Mouse (Mus musculus) kidney, postnatal 0 days (tissue): ENCODE data around the gene Rgs10. TPM values are rescaled to one million over a fixed set of nuclear protein-coding genes. Genes with fewer than 3 reads are reported as not detected.

ENCODE experiments used
- ATAC-seq: fragments of 200-750 bp; cut with Nextera tagmentation; replicated peaks from 2 replicates; pipeline ENCODE4 v1.8.0; 2017; ENCODE audit warnings: low read depth, moderate number of reproducible peaks, moderate TSS enrichment, moderate library complexity; ENCODE audit not compliant: low FRiP score
- DNase-seq: peaks from one replicate; pipeline ENCODE4 v3.0.0-alpha.2; 2016; ENCODE audit warnings: low spot score
- H3K27ac ChIP-seq: fragments of 300-500 bp; sonication (generic); 2 replicates; pipeline ENCODE4 v1.5.1; 2014; ENCODE audit warnings: mild to moderate bottlenecking
- H3K27me3 ChIP-seq: fragments of 300-500 bp; sonication (generic); 2 replicates; pipeline ENCODE4 v1.6.1; 2014; ENCODE audit warnings: low read length, mixed read lengths; ENCODE audit not compliant: insufficient read depth
- H3K36me3 ChIP-seq: fragments of 300-500 bp; sonication (generic); 2 replicates; pipeline ENCODE4 v1.6.1; 2014; ENCODE audit warnings: low read length, mixed read lengths; ENCODE audit not compliant: insufficient read depth
- H3K4me1 ChIP-seq: fragments of 300-500 bp; sonication (generic); replicated peaks from 2 replicates; pipeline ENCODE4 v1.6.1; 2014; ENCODE audit warnings: antibody characterized with exemption, low read length, mixed read lengths; ENCODE audit not compliant: insufficient read depth
- H3K4me2 ChIP-seq: fragments of 300-500 bp; sonication (generic); 2 replicates; pipeline ENCODE4 v1.6.1; 2014; ENCODE audit warnings: mild to moderate bottlenecking, low read length, moderate library complexity, mixed read lengths
- H3K4me3 ChIP-seq: fragments of 300-500 bp; sonication (generic); replicated peaks from 2 replicates; pipeline ENCODE4 v1.5.1; 2014; ENCODE audit warnings: low read depth, low read length
- H3K9ac ChIP-seq: fragments of 300-500 bp; sonication (generic); 2 replicates; pipeline ENCODE4 v1.6.1; 2014; ENCODE audit warnings: low read depth, low read length
- H3K9me3 ChIP-seq: fragments of 300-500 bp; sonication (generic); replicated peaks from 2 replicates; pipeline ENCODE4 v1.6.1; 2016; ENCODE audit warnings: low read length, inconsistent platforms, mixed read lengths
- CTCF ChIP-seq: IDR thresholded peaks from 2 replicates; pipeline ENCODE4 v1.5.1; 2016; ENCODE audit warnings: antibody characterized with exemption, low read depth, mild to moderate bottlenecking, moderate library complexity
- WGBS: fragments of 180-500 bp; shearing (Covaris S2); extraction: QIAGEN DNeasy Blood & Tissue Kit; methylation state at CpG from one replicate; pipeline ENCODE4 v1.1.7; 2014; 5-methylcytosine and 5-hydroxymethylcytosine counted together
- polyA plus RNA-seq: library from polyadenylated mRNA; unstranded; fragments of >200 nt; fragmentation: Nextera tagmentation; extraction: Ambion mirVana; gene quantifications from 2 replicates; pipeline ENCODE4 v1.2.1, GENCODE M21; 2015

Rgs10 gene
- polyA plus RNA-seq, 1 experiment from 2014 or later = 6.6 TPM

GRCm38 (mm10) chr7:128381811-128382526, 36.6 kb downstream of the Rgs10 start:
- no peaks in the 10 kb centered on the region for H3K9me3 ChIP-seq
- TF ChIP-seq CTCF = no peak
- H3K36me3 ChIP-seq = no peaks in the 10 kb centered on the region
- DNase-seq (no peak), ATAC-seq (no peak)
- 81% methylated on average over 14 of the region's 14 CpGs for WGBS
- no peaks in the 10 kb centered on the region for H3K27me3 ChIP-seq
- no peak overlapping the region for H3K27ac ChIP-seq
- H3K9ac ChIP-seq = no peak overlapping the region
- H3K4me2 ChIP-seq = no peak overlapping the region
- H3K4me1 ChIP-seq = no peaks in the 10 kb centered on the region
- no peak overlapping the region for H3K4me3 ChIP-seq

- no peak for TF ChIP-seq CTCF
- Histone ChIP-seq H3K4me1 (no peaks in the 10 kb centered on the region), H3K9me3 (no peaks in the 10 kb centered on the region), H3K4me2 (no peak overlapping the region), H3K9ac (no peak overlapping the region), H3K27ac (no peak overlapping the region), H3K27me3 (no peaks in the 10 kb centered on the region), H3K36me3 (no peaks in the 10 kb centered on the region), H3K4me3 (no peak overlapping the region)
- DNase-seq (no peak), ATAC-seq (no peak)
- 79% methylated on average over 2 of the region's 2 CpGs for WGBS
Measured at GRCm38 (mm10) chr7:128381001-128381400, 37.6 kb downstream of the Rgs10 start.

DNA sequence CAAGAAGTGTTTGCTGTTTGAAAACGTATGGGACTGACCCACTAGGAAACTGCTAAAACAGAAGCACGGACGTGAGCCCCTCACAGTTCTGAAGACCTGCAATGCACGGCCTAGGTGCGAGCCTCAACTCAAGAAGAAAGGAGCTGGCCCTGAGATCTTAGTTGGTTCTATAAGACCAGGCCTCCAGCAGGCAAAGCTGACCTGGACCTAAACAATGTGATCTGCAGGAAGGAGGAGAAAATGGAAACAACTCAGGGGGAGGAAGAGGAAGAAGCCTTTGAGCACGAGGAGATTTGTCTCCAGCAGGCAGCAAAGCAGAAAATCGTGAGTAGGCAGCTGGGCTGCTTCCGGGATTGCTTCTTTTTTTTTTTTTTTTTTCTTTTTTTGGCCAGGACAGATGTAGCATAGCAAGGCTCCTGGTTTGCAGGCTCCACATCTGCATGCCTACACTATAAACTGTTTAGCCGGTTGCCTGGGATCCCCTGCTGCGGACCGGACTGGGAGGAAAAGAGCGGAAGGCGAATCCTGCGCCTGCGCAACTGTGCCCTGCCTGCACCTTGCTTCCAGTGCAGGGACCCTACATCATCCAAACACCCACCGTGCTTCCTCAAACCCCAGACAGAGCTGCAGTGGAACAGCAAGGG, 39.3 kb downstream of the Rgs10 start:
- H3K27me3 ChIP-seq = no peaks in the 10 kb centered on the region
- H3K4me3 ChIP-seq = no peak overlapping the region
- WGBS = 66% methylated on average over 16 of the region's 16 CpGs
- DNase-seq = no peak
- TF ChIP-seq CTCF = no peak
- no peak overlapping the region for H3K9ac ChIP-seq
- no peak overlapping the region for H3K27ac ChIP-seq
- no peaks in the 10 kb centered on the region for H3K9me3 ChIP-seq
- no peaks in the 10 kb centered on the region for H3K36me3 ChIP-seq
- H3K4me2 ChIP-seq = no peak overlapping the region
- H3K4me1 ChIP-seq = no peaks in the 10 kb centered on the region
- ATAC-seq = no peak

DNA sequence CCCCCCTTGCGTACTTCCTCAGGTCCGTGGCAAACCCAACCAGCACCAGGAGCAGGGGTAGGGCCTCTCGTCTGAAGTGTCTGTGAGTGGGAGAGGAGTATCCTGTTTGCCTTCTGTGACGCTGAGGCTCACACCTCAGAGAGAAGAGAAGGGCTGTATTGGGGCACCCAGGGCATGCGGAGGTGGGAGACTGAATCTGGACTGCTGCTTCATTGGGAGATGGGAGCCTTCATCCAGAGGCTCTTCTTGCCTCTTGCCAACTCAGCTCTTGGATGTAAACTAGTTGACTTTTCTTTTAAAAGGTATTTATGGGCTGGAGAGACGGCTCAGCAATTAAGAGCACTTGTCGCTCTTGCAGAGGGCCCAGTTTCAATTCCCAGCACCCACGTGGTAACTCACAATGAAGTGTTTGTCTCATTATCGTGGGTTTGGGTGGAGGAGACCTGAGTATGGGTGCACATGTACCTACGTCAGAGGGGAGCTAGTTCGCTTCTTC, 42.3 kb downstream of the Rgs10 start:
- no peak overlapping the region for H3K4me2 ChIP-seq
- WGBS = 69% methylated on average over 11 of the region's 11 CpGs
- DNase-seq = no peak
- no peak for ATAC-seq
- H3K27ac ChIP-seq = no peak overlapping the region
- H3K9me3 ChIP-seq = no peaks in the 10 kb centered on the region
- H3K9ac ChIP-seq = no peak overlapping the region
- H3K36me3 ChIP-seq = no peaks in the 10 kb centered on the region
- H3K4me3 ChIP-seq = no peak overlapping the region
- H3K27me3 ChIP-seq = no peaks in the 10 kb centered on the region
- H3K4me1 ChIP-seq = no peaks in the 10 kb centered on the region
- no peak for TF ChIP-seq CTCF

DNA sequence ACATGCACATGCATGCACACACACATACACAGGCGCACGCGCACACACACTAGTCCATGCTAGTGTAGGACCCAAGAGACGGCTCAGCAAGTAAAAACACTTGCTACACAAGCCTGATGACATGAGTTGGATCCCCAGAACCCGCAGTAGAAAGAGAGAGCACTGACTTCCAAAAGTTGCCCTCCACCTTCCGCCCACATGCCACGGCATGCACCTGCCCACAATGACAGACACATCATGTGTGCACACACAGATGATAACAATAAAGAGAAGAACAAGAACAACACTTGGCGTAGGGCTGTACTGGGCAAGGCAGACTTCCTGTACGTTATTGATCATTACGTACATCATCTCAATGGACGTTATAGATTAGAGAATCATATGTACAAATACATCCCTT, 44.4 kb downstream of the Rgs10 start:
- no peaks in the 10 kb centered on the region for H3K36me3 ChIP-seq
- WGBS = 93% methylated on average over 11 of the region's 11 CpGs
- H3K4me2 ChIP-seq = no peak overlapping the region
- H3K4me1 ChIP-seq = no peaks in the 10 kb centered on the region
- DNase-seq = no peak
- H3K4me3 ChIP-seq = no peak overlapping the region
- no peak for TF ChIP-seq CTCF
- no peaks in the 10 kb centered on the region for H3K9me3 ChIP-seq
- no peak overlapping the region for H3K27ac ChIP-seq
- no peaks in the 10 kb centered on the region for H3K27me3 ChIP-seq
- no peak for ATAC-seq
- H3K9ac ChIP-seq = no peak overlapping the region

GRCm38 (mm10) chr7:128373751-128374150, 44.8 kb downstream of the Rgs10 start:
- DNase-seq (no peak), ATAC-seq (no peak)
- no peak overlapping the region for H3K4me3 ChIP-seq
- 82% methylated on average over 8 of the region's 8 CpGs for whole genome bisulfite sequencing
- no peaks in the 10 kb centered on the region for H3K36me3 ChIP-seq
- H3K9me3 ChIP-seq = no peaks in the 10 kb centered on the region
- H3K27ac ChIP-seq = no peak overlapping the region
- H3K4me1 ChIP-seq = no peaks in the 10 kb centered on the region
- no peaks in the 10 kb centered on the region for H3K27me3 ChIP-seq
- H3K9ac ChIP-seq = no peak overlapping the region
- TF ChIP-seq CTCF = no peak
- H3K4me2 ChIP-seq = no peak overlapping the region
